Mouse (Mus musculus): Measurements from ENCODE around the gene Col5a3.

DNA sequence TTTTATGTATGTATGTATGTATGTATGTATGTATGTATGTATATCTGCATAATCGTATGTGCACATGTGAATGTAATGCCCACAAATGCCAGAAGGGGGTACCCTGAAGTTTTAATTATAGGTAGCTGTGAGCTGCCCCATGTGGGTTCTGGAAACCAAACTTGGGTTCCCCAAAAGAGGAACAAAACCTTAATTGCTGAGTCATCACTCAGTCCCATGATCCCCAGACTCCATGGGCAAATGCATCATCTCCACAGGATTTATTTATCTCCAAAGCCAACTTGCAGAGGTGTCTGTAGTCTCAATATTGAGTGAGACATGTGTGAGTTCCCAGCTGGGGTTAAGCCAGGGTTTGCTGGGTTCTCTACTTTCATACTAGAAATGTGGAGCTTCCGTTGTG, 77.6 kb downstream of the Col5a3 start:
- TF ChIP-seq CTCF (IDR thresholded peaks at IDR 0.05; ENCODE audit: borderline replicate concordance, control insufficient read depth, extremely low read depth, insufficient read depth, low read length, poor library complexity) (no peak), POLR2A (IDR thresholded peaks at IDR 0.05; ENCODE audit: control insufficient read depth, extremely low read depth, insufficient read depth, low read length, poor library complexity) (no peak)

Measured in thymus, adult 2 months (tissue).